Mouse (Mus musculus) telencephalon, adult 2 months (tissue): ENCODE data around the gene Slc9a3r2.

Source experiments
- DNase-seq: peaks from one replicate; pipeline ENCODE4 v3.0.0-alpha.2; 2011; ENCODE audit warnings: low read depth, low spot score

Slc9a3r2 gene

DNA sequence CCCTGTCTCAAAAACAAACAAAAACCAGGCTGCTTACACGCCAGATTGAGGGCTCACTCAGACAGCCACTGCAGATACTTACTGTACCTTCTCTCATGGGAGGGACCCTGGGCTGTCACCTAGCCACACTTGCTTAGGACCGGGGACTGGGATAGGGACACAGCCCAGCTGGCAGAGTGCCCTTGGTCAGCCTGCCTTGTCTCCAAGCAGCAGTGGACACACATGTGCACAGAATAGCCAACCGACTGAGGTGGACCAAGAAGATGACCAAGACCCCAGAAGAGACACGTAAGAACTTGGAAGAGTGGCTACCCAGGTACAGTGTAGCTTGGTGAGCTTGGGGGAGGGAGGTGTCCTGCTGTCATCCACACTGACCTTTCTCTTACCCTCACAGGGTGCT is 11.9 kb downstream of the Slc9a3r2 start:
- no peak for DNase-seq

DNA sequence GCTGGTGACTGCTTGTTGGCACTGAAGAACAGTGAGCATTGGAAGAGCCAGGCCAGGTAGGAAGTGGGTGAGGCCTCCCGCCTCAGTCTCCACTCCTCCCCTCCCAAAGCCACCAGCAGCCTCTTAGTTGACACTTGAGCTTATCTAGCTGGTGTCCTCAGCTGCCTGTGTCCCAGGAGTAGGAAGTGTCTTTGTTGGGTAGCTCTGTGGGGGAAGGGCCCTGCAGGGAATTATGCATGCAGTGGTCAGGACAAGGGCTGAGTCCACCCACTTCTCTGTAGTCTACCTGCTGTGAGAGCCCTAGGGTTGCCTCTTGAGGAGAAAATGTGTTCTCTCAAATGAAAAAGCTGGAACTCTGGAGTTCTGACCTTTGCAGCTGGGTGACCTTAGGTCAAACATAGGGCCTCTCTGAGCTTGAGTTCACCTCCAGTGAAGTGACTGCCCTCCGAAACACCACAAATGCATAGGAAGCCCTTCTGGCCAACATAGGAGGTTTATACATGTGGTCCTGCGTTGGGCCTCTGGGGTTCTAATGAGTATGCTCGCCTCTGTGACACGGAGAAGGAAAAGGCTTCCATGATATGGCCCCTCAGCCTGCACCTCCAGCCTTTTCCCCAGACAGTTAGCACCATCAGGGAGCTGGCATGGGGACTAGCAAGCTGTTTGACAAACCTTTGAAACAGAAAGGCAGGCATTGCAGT is 13.2 kb downstream of the Slc9a3r2 start:
- DNase-seq = no peak

DNA sequence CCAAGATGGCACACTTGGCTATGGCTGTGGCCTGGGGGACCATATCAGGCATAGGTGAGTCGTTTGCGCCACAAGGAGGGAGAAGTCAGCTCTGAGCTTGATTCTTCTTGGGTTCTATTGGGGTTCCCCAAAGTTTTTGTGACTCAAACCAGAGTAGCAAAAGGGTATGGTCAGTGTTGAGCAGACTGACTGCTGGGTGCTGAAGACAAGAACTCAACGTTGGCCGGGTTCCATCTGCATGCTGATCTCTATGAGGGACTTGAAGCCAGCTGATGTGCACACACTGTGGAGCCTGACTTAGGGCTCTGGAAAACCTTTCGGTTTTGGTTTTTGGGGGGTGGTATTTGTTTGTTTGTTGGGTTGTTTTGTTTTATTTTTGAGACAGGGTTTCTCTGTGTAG is 14.4 kb downstream of the Slc9a3r2 start:
- no peak for DNase-seq

DNA sequence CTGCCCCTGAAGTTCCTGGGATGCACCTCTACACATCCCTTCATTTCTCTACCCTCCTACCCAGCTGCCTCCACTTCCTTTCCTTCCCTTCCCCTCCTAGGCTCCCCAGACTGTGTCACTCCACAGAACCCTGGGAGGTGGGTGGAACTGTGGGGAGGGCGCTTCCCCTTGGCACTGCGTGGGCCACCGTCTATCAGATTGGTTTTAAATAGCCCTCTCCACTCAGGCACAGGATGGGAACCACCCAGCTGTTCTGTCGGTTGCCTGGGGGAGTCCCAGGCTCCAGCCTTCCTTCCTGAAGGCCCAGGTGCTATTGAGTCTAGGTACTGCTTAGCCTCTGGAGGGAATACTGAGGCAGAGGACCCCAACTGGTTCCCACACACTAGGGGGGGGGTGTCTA is 15.1 kb downstream of the Slc9a3r2 start:
- DNase-seq = peak; percentile 46

DNA sequence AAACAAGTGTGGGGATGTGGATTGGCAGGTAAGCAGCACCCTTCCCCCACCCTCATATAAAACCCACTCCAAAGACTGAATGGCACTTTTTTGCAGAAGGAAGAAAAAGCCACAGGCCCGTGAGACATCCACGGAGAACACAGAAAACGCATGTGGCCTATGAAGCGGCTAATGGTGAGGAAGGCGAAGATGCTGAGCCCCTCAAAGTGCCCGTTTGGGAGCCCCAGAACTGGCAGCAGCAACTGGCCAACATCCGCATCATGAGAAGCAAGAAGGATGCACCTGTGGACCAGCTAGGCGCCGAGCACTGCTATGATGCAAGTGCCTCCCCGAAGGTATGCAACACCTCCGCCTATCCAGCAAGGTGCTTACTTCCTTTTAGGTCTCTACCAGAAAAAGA is 16.3 kb downstream of the Slc9a3r2 start:
- DNase-seq = no peak

DNA sequence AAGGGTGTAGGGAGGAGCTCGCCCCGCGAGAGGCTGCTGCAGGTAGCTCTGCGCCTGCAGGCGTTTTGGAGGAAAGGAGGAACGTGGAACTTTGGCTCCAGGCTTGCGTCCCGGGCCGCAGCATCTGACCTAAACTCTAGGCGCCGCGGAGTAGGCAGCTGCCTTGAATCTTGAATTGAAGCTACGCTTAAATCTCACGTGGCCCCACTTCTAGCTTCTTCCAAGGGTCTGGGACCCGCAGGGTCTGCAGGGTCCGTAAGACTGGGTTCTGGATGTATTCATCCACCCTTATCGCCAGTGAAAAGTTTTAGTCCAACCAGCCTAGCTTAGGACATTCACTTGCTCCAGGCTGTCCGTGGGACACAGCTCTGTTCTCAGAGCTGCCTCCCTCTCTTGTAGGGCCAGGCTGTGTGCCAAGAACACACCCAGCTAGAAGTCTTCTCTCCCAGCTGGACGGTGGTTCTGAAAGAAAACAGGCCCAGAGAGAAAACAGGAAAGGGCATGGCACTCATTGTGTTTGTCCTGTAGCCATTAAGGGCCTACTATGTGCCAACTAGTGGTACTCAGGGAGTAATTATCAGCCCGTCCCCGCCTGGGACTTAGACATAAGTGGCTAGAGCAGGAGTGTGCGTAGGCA is 17.2 kb downstream of the Slc9a3r2 start:
- DNase-seq = no peak

DNA sequence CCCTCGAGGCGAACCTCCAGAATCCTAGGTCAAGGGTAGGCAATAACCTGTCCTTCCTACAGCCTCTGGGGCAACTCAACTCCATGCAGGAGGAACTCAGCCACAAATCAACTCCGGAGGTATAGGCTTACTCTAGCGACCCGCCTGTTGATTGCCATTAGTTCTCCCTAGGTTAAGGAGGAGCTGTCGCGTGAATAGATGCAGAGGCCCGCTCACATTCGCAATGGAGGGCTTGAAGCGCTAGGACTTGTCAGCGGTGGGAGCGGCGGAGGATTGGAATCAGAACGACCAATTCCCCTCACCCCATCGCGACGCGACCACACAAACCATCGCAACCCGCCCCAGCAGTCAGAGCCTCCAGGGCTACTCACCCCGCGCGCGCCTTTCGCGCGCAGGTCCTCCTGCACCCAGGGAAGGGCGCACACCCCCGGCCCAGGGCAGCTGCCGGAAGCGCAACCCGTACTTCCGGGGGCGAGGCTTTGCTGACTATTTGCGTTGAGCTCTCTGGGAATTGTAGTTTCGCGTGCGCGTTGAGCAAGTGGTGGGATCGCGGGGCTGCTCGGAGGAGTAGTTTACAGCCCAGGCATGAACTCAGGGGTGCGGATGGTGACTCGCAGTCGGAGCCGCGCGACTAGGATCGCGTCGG is 17.8 kb downstream of the Slc9a3r2 start, which contains the start of the genes Tsc2 and Nthl1:
Gene Tsc2, minus strand, starts transcription at position 464 of the 646 bp plus-strand sequence.
Gene Nthl1, plus strand, starts transcription at position 514 of the 646 bp plus-strand sequence.
- DNase-seq = peak; percentile 76

DNA sequence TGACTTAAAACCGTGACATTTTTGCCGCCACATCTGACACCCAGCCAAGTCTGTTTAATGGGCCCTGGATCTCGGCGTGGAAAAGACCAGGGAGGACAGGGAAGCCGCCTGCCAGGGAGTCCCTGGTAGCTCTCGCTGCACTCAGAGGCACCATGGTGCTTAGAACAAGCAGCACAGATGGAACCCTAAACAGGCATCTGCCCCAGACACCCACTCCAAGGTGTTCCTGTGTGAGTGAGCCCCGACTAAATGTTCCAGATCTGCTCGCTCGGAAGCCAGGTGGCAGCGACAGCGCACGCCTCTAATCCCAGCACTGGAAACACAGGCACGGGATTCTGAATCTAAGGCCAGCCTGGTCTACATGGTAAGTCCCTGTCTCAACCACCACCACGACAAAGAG is 20.1 kb downstream of the Slc9a3r2 start:
- peak; percentile 55 for DNase-seq

DNA sequence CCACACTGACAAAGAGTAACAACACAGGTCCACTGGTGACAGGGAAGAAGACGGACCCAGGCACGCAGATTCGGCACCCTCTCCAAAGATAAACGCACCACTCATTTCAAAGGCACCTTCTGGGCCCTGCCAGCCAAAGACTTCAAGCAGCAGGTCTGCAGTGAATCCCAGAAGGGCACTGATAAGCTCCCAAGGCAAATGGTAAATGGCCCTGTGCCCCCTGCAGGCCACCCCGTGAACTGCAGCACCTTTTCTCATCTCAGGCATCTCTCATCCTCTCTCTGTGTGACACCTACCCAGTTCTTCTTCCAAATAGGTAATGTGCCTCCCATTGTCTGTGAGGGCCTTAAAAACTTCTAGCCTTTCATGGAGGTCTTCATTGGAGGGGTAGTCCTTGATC is 21.5 kb downstream of the Slc9a3r2 start:
- DNase-seq = no peak

DNA sequence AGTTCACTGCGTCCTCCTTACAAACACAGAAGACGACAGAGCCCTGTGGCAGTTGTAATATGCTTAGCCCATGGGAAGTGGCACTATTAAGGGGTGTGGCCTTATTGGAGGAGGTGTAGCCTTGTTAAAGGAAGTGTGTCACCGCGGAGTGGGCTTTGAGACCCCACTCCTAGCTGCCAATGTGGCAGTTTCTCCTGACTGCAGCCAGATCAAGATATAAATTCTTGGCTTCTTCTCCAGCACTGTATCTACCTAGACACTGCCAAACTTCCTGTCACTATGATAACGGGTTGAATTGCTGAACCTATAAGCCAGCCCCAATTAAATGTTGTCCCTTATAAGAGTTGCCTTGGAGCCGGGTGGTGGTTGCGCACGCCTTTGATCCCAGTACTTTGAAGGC is 24.7 kb downstream of the Slc9a3r2 start:
- no peak for DNase-seq

DNA sequence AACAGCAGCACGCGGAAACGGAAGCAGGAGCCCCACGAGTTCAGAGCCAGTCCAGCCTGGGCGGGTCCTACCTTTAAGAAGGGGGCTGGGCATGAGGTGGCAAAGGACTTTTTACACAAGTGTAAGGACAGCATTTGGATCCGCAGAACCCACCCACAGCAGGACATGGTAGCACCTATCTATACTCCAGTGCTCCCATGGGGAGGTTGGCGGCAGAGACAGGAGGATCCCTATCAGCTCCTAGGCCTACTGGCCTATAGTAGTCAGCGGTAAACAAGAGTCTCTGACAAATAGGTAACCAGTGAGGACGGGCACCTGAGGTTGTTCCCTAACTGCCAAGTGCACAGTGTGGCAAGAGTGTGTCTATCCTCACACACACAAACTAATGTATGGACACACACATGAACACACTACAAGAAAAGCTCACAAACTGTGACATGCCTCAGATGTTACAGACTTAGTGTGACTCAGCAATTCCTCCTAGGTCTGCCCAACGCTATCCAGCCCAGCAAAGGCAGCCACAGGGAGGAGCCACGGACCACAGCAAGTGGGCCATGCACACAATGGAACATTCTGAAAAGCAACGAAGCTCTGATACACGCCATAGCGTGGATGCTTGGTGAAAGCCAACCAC is 32.4 kb downstream of the Slc9a3r2 start:
- no peak for DNase-seq

DNA sequence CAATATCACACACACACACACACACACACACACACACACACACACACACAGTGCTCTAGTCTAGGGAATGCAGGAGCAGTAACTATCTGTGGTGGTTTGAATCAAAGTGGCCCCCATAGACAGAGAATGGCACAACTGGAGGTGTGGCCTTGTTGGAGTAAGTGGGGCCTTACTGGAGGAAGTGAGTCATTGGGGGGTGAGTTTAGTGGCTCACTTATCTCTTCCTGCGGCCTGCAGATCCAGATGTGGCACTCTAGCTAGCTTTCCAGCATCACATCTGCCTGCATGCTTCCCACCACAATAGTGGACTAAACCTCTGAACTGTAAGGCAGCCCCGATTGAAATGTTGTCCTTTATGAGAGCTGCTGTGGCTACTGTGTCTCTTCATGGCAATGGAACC is 39.4 kb downstream of the Slc9a3r2 start:
- DNase-seq = no peak

DNA sequence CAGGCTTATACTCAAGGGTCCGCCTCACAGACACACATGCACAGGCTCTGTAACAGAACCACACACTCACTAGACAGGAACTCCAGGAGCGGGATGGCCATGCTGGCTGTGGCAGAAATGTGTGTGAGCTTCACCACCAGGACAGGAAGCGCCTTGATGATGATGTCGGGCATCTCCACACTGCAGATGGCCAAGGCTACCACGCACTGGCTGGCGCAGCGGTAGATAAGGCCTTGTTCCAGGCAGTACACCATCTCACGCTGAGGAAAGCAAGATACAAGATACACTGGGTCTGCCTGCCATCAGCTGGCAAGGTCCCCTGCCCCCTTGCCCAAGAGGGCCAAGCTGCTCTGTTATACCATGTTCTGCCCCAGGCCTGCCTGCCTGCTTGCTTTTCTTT is 41.3 kb downstream of the Slc9a3r2 start:
- no peak for DNase-seq

DNA sequence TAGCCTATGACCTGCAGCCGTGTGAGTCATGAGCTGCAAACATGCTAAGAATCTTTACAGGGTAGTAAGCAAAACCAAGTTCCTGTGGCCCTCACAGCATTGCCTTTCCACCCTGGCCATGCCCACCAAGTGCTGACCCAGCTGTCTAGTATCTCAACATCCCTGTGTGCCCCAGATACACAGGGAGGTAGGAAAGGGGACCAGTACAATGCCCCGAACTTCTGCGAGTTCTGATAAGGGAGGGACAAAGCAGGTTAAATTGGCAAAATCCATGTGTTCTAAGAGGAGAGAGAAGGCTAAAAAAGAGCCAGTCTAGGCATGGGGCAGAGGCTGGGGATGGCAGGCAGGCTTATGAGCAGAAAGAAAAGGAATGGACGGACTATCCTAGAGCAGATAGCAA is 41.8 kb downstream of the Slc9a3r2 start:
- DNase-seq = no peak

DNA sequence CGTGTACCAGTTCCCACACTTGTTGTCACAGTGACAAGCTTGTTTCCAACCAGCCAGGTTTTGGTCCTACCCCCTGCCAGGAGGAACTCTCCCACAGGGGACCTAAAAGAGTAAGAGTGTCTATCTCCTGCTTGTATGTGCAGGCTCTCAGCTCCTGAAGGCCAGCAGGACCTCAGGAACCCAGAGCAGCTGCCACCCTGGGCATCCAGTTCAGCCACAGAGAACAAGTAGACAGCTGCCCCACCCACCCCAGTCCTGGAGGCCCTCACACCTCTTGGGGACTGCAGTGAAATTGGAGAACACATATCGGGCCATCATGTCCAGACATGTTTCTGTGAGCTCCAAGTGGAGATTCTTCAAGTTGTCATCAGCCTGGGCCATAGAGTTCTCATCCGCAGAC is 45.6 kb downstream of the Slc9a3r2 start:
- DNase-seq = no peak

DNA sequence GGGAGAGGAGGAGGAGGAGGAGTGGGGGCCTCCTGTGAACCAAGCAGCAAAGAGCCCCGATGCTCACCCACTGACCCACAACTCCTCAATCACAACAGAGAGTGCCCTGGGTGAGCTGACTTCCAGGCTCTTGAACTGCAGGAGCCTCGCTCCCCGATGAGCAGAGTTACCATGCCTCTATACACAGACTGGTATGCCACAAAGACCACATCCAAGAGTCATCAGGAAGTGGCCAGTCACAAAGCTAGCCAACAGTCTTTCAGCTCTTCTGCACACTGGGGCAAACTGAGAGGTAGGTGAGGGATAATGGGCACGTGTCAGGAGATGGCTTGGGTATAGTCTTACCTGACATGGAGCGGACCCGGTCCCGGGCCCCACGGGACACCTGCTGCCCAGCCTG is 46.2 kb downstream of the Slc9a3r2 start:
- DNase-seq = no peak

DNA sequence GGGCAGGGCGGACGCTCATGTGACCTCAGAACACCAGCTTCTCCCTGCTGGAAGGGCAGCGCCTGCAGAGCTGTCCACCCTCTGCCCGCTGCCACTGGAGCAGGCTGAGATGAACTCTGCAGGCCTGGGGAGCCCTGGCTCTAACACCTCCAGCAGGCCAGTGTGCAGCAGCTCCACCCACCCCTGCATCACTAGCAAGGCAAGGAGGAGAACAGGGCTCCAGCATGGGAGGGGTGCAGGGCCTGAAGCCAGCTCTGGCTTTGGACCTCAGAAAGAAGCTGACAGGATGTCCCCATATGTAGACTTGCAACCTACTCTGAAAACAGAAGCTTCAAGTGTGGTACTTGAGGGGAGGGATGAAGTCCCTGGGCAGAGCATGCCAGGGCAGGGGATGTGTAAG is 49.6 kb downstream of the Slc9a3r2 start:
- no peak for DNase-seq

DNA sequence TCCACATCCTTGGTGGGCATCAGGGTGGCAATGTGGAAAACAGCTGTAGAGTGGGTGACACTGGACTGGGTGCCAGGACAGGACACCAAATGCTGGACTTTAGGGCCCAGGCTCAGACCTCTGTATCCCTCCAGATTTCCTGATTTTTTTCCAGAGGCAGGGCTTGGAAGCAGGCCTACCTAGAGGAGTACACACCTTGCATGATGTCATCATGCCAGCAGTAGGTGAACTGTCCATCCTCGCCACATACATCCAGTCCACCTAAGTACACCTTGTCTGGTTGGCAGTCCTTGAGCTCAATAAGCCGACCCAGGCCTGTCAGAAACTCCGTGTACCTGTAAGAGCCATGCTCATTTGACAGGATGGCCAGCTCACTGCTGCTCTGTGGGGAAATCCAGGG is 52.1 kb downstream of the Slc9a3r2 start:
- DNase-seq = no peak

DNA sequence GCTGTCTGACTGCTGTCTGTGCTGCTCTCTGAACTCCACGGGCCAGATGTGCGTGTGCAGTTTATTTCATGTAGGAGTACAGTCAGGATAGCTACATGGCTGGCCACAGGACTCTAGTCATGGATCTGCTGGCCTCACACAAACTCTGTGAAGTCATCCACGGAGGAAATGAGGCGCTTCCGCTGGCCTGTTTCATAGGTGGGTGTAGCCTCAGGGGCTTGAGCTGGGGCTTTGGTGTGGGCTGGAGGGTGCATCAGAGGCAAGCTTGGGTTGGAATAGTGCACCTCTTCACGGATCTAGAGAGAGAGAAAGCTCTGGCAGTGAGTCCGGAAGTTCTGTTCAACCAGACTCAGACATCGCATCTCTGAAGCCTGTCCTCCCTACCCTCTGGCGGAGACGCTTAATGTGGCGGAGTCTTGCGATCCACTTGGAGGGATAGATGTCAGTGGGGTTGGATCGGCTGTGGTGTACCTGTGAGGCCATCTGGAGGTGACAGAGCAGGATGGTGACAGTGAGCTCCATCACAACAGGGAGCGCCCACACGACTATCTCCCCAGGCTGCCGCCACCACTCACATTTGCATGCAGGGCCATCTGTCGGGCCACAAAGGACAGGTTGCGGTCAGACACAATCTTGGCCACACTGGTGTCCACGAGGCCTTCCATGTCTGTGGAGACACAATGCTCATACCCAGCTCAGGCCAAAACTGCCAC is 53.5 kb downstream of the Slc9a3r2 start:
- no peak for DNase-seq

DNA sequence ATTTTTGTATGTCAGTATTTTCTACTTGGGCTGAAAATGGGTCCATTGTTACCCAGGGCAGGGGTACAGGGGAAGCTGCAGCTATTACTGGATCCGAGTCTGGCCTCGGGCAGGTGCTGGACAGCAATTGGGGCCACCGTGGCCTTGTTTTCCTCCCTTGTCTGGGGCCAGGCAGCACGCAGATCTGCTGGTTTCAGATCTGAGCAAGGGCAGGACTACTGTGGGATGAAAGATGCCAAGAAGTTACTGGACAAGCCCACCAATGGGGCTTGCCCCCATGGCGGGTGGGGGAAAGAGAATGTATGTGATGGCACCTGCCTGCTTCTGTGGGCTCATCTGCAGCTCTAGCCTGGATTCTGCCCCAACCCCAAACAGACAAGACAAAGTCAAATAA is 54.1 kb downstream of the Slc9a3r2 start:
- no peak for DNase-seq

DNA sequence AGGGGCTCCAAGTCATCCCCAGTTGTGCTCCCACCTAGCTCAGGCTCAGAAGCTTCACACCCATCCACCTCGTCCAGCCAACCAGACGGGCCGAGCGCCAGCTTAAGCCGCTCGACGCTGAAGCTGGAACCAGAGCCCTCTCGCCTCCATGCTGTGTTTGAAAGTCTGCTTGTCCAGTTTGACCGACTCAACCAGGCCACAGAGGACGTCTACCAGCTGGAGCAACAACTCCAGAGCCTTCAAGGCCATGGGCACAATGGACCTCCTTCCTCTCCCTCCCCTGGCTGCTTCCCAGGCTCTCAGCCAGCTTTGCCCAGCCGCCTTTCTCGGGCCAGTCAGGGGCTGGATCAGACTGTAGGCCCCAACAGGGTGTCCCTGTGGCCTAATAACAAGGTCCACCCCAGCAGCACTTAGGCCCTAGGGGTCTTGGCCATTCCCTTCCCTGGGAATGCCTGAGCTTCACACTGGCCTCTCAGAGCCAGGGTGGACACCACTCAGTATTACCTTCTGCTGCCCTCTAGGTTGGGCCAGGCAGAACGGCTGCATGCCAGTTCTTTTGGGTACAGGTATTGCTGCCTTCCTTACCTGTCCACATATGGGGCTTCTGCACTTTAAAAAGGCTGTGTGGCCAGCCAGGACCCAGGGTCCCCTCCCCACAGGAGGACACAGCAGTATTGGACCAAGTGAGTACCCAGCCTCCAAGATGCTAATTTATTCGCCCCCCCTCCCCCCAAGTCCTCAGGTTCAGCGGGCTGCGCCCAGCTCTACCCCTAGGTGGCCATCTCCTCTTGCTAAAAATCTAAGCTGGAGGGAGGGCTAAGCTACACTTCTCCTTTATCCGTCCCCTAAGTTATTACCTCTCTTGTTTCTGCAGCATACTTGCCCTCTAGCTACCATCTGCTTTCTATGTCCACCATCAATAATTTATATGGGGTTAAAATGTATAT is 54.7 kb downstream of the Slc9a3r2 start:
- DNase-seq = no peak
